21 mouse cellular contexts compared by ENCODE assay signal in the genomic region with DNA sequence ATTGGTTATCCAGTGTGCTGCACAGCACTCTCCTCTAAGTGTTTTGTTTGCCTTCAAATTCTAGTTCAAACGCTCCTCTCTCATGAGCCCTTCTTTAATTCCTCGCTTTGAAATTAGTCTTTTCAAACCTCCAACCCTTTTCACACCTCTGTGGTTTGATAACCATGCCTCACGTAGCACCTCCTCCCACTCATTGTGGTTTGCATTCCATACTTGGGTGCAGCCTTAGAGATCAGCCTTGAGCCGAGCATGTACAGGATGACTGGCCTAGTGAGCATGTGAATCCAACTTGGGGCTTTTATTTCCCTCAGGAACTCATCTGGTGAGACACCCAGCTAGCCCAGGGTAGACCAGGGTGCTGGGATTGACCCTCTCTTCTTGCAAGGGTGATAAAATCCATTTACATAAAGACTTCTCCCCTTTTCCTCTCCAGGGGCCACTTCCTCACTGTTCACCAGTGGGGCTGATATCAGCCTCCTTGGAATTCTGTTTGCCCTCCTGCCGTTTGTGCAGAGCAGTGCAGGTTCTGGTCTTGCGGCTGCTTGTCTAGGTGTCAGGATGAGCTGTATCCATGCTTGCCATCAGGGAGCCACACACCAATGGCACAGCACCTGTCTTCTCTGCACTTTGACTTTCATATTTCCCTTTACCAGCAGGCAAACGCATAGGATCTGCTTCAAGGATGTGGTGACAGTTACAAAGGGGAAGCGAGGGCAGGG. TPM values are rescaled to one million over a fixed set of nuclear protein-coding genes. Genes with fewer than 3 reads are reported as not detected.
DNase-seq lines count a peak whose midpoint lies in the region; ATAC-seq and TF ChIP-seq lines count a peak whose summit lies in the region.
"Had no signal": no experiment of that assay in that cellular context is flagged by ENCODE, and none has a peak within 500 bp of the region (broad histone marks: within the 10 kb centered on the region; RNA-seq: fewer than 3 reads in every experiment).

No protein-coding gene starts in this region.

- H3K36me3 ChIP-seq in heart, postnatal 0 days (replicated peaks; ENCODE audit: control insufficient read depth, insufficient read depth, low read length), result no peaks in the 10 kb centered on the region
- H3K36me3 ChIP-seq in stomach, embryonic 14.5 days (ENCODE audit: control insufficient read depth, insufficient read depth, low read length), result no peaks in the 10 kb centered on the region
- no peaks in the 10 kb centered on the region for H3K36me3 ChIP-seq in midbrain, postnatal 0 days (ENCODE audit: insufficient read depth, low read length)
- H3K36me3 ChIP-seq in hindbrain, embryonic 12.5 days, result no peaks in the 10 kb centered on the region
- H3K36me3 ChIP-seq: forebrain, embryonic 10.5 days had no signal

- H3K4me1 ChIP-seq in heart, postnatal 0 days (ENCODE audit: control insufficient read depth, insufficient read depth), result peaks cover 13% of the 10 kb centered on the region
- no peaks in the 10 kb centered on the region for H3K4me1 ChIP-seq in stomach, embryonic 14.5 days (ENCODE audit: control insufficient read depth, insufficient read depth, low read length)
- no peaks in the 10 kb centered on the region for H3K4me1 ChIP-seq in midbrain, postnatal 0 days (ENCODE audit: insufficient read depth, low read length)
- H3K4me1 ChIP-seq in hindbrain, embryonic 12.5 days, result 0 out of 2 replicates have a peak, but pooled peaks cover 3% of the 10 kb centered on the region

- no peak overlapping the region for H3K4me3 ChIP-seq in heart, postnatal 0 days (ENCODE audit: low read depth, low read length)
- no peak overlapping the region for H3K4me3 ChIP-seq in stomach, embryonic 14.5 days (ENCODE audit: low read depth, low read length)
- H3K4me3 ChIP-seq in midbrain, postnatal 0 days (ENCODE audit: low read depth, low read length), result no peak overlapping the region
- H3K4me3 ChIP-seq in hindbrain, embryonic 12.5 days, result no peak overlapping the region
- H3K4me3 ChIP-seq: forebrain, embryonic 10.5 days; myocyte had no signal

- in situ Hi-C loops in Patski (cut with MboI; ENCODE audit: low pct_unique_long_range_greater_than_20kb), result no loop called here

- no peaks in the 10 kb centered on the region for H3K27me3 ChIP-seq in heart, postnatal 0 days (ENCODE audit: control insufficient read depth, insufficient read depth, low read length)
- no peaks in the 10 kb centered on the region for H3K27me3 ChIP-seq in Patski
- H3K27me3 ChIP-seq in stomach, embryonic 14.5 days (ENCODE audit: control insufficient read depth, insufficient read depth, low read length), result no peaks in the 10 kb centered on the region
- no peaks in the 10 kb centered on the region for H3K27me3 ChIP-seq in midbrain, postnatal 0 days (ENCODE audit: insufficient read depth, low read length)
- no peaks in the 10 kb centered on the region for H3K27me3 ChIP-seq in hindbrain, embryonic 12.5 days

- CTCF ChIA-PET in Patski (lab: Charles Lee), result interaction anchor here (0.8 to 3.7 kb wide), 5 partner anchors 10 to 84 kb away, joined by 3 to 17 read pairs (median 3); no protein-coding TSS in a partner anchor

- peak overlapping the region; percentile 60 for H3K27ac ChIP-seq in heart, postnatal 0 days (ENCODE audit: low read depth)
- peak overlapping the region; percentile 10; the same call in 1 of the 2 replicates for H3K27ac ChIP-seq in stomach, embryonic 14.5 days (ENCODE audit: low read length)
- H3K27ac ChIP-seq in midbrain, postnatal 0 days (ENCODE audit: low read depth, low read length), result no peak overlapping the region
- no peak overlapping the region for H3K27ac ChIP-seq in hindbrain, embryonic 12.5 days
- H3K27ac ChIP-seq: forebrain, embryonic 10.5 days; kidney, postnatal 0 days had no signal

- intact Hi-C loops in heart, postnatal 25 days (cut with DNase I), result no loop called here

- TF ChIP-seq CTCF in heart, postnatal 0 days (IDR thresholded peaks at IDR 0.05; ENCODE audit: low read depth), result no peak
- TF ChIP-seq CTCF in Patski (IDR thresholded peaks at IDR 0.05), result no peak
- TF ChIP-seq CTCF in midbrain, postnatal 0 days (IDR thresholded peaks at IDR 0.05), result no peak

- no peaks in the 10 kb centered on the region for H3K9me3 ChIP-seq in heart, postnatal 0 days (replicated peaks; ENCODE audit: control insufficient read depth, low read length)
- no peaks in the 10 kb centered on the region for H3K9me3 ChIP-seq in stomach, embryonic 14.5 days (ENCODE audit: control insufficient read depth, low read depth, low read length)
- H3K9me3 ChIP-seq in midbrain, postnatal 0 days (ENCODE audit: low read length), result no peaks in the 10 kb centered on the region
- no peaks in the 10 kb centered on the region for H3K9me3 ChIP-seq in hindbrain, embryonic 12.5 days (replicated peaks)
- H3K9me3 ChIP-seq: forebrain, embryonic 10.5 days had no signal

- peak; percentile 23; the same call in 1 of the 2 replicates for ATAC-seq in heart, postnatal 0 days (ENCODE audit: insufficient read depth, low read depth)
- peak; percentile 91 for ATAC-seq in Patski
- peak; percentile 83 for ATAC-seq in stomach, embryonic 14.5 days (ENCODE audit: insufficient number of reproducible peaks, insufficient read depth, low FRiP score, low read depth)
- no peak for ATAC-seq in midbrain, postnatal 0 days (ENCODE audit: low FRiP score)
- ATAC-seq in hindbrain, embryonic 12.5 days (ENCODE audit: low FRiP score), result no peak
- ATAC-seq: hindbrain, embryonic 16.5 days had no signal

- no peak overlapping the region for H3K4me2 ChIP-seq in heart, postnatal 0 days (ENCODE audit: low read depth, low read length)
- H3K4me2 ChIP-seq in stomach, embryonic 14.5 days (replicated peaks; ENCODE audit: low read depth, low read length), result no peak overlapping the region
- H3K4me2 ChIP-seq in midbrain, postnatal 0 days (ENCODE audit: low read depth, low read length, poor library complexity, severe bottlenecking), result no peak overlapping the region
- no peak overlapping the region for H3K4me2 ChIP-seq in hindbrain, embryonic 12.5 days (replicated peaks)

- 41% methylated on average over 8 of the region's 8 CpGs for WGBS in heart, postnatal 0 days
- WGBS in stomach, embryonic 14.5 days, result 70% methylated on average over 8 of the region's 8 CpGs
- WGBS in midbrain, postnatal 0 days, result 85% methylated on average over 8 of the region's 8 CpGs
- 78% methylated on average over 8 of the region's 8 CpGs for WGBS in hindbrain, embryonic 12.5 days

- POLR2A ChIA-PET in Patski (lab: Charles Lee), result interaction anchor here (1.1 kb wide), 1 partner anchor 13 kb away, joined by 3 read pairs; no protein-coding TSS in a partner anchor

- no peak for DNase-seq in heart, postnatal 0 days (ENCODE audit: low spot score)
- no peak for DNase-seq in heart, postnatal 25 days (ENCODE audit: low spot score)
- DNase-seq in Patski (ENCODE audit: low read depth, low spot score), result no peak
- DNase-seq in induced T-regulatory cell, adult 2 months (ENCODE audit: low read depth), result peak; percentile 67
- DNase-seq in midbrain, postnatal 0 days (ENCODE audit: low spot score), result no peak
- no peak for DNase-seq in right cerebral cortex, postnatal 25 days
- DNase-seq: adrenal gland, postnatal 36 days; cerebellum, adult 11 months; embryo, embryonic 11 days; spleen, adult 18-20 months; thymus, adult 2 months had no signal

- H3K9ac ChIP-seq in heart, postnatal 0 days (replicated peaks; ENCODE audit: low read depth, low read length), result no peak overlapping the region
- no peak overlapping the region for H3K9ac ChIP-seq in stomach, embryonic 14.5 days (replicated peaks; ENCODE audit: low read depth, low read length)
- H3K9ac ChIP-seq in midbrain, postnatal 0 days (replicated peaks; ENCODE audit: low read length, poor library complexity, severe bottlenecking), result no peak overlapping the region
- no peak overlapping the region for H3K9ac ChIP-seq in hindbrain, embryonic 12.5 days

- TF ChIP-seq EP300 in heart, postnatal 0 days (IDR thresholded peaks at IDR 0.05; ENCODE audit: low read depth), result no peak

RNA-seq across cellular contexts. Expression of a gene that starts 6.7 kb away (rescaled TPM):
- total RNA-seq in heart, postnatal 0 days (2014; rRNA removed; ENCODE audit: low replicate concordance), result not detected in 2 replicates
- polyA plus RNA-seq in heart, postnatal 0 days (2015; fragmentation: Nextera tagmentation; extraction: Ambion mirVana), result 0.53 and 0.70 TPM in 2 replicates
- total RNA-seq in heart, postnatal 25 days (2021), result under 1 TPM; 0.83 to 0.92 TPM
- polyA plus RNA-seq in Patski (2021), result not detected
- polyA plus RNA-seq in stomach, embryonic 14.5 days (2014; fragmentation: Nextera tagmentation; extraction: Ambion mirVana), result 1.6 TPM in 2 replicates
- total RNA-seq in midbrain, postnatal 0 days (2014; rRNA removed), result 2.2 and 2.6 TPM in 2 replicates
- 1.8 and 1.9 TPM in 2 replicates for polyA plus RNA-seq in midbrain, postnatal 0 days (2015; fragmentation: Nextera tagmentation; extraction: Ambion mirVana)
- polyA plus RNA-seq in hindbrain, embryonic 12.5 days (2016; fragmentation: Nextera tagmentation; extraction: Ambion mirVana), result 1.2 and 1.4 TPM in 2 replicates
- total RNA-seq: MEL had no signal
- polyA plus RNA-seq: myocyte had no signal

RNA-seq across cellular contexts. Expression of a gene that starts 9.1 kb away (rescaled TPM):
- not detected in 2 replicates for total RNA-seq in heart, postnatal 0 days (2014; rRNA removed; ENCODE audit: low replicate concordance)
- polyA plus RNA-seq in heart, postnatal 0 days (2015; fragmentation: Nextera tagmentation; extraction: Ambion mirVana), result not detected in 2 replicates
- not detected for total RNA-seq in heart, postnatal 25 days (2021)
- polyA plus RNA-seq in Patski (2021), result not detected
- 5.7 and 9.5 TPM in 2 replicates for polyA plus RNA-seq in stomach, embryonic 14.5 days (2014; fragmentation: Nextera tagmentation; extraction: Ambion mirVana)
- 1.5 TPM in 1 of 2 replicates, not detected in the other for total RNA-seq in midbrain, postnatal 0 days (2014; rRNA removed)
- polyA plus RNA-seq in midbrain, postnatal 0 days (2015; fragmentation: Nextera tagmentation; extraction: Ambion mirVana), result 0.16 TPM in 1 of 2 replicates, not detected in the other
- 0.43 TPM in 1 of 2 replicates, not detected in the other for polyA plus RNA-seq in hindbrain, embryonic 12.5 days (2016; fragmentation: Nextera tagmentation; extraction: Ambion mirVana)
- total RNA-seq: adrenal gland, postnatal 36 days; gastrocnemius, adult 18-20 months; layer of hippocampus, postnatal 25 days; MEL had no signal
- polyA plus RNA-seq: liver, embryonic 16.5 days; myocyte had no signal

RNA-seq across cellular contexts. Expression of a gene that starts 50.5 kb away (rescaled TPM):
- 0.81 and 3.7 TPM in 2 replicates for total RNA-seq in heart, postnatal 0 days (2014; rRNA removed; ENCODE audit: low replicate concordance)
- 1.6 and 1.8 TPM in 2 replicates for polyA plus RNA-seq in heart, postnatal 0 days (2015; fragmentation: Nextera tagmentation; extraction: Ambion mirVana)
- 1 to 10 TPM; 3.6 to 4.2 TPM for total RNA-seq in heart, postnatal 25 days (2021)
- 0.33 TPM for polyA plus RNA-seq in Patski (2021)
- 2.7 and 3.2 TPM in 2 replicates for polyA plus RNA-seq in stomach, embryonic 14.5 days (2014; fragmentation: Nextera tagmentation; extraction: Ambion mirVana)
- total RNA-seq in midbrain, postnatal 0 days (2014; rRNA removed), result 2.8 and 3.2 TPM in 2 replicates
- polyA plus RNA-seq in midbrain, postnatal 0 days (2015; fragmentation: Nextera tagmentation; extraction: Ambion mirVana), result 4.3 and 4.6 TPM in 2 replicates
- 1.5 and 2.3 TPM in 2 replicates for polyA plus RNA-seq in hindbrain, embryonic 12.5 days (2016; fragmentation: Nextera tagmentation; extraction: Ambion mirVana)

RNA-seq across cellular contexts. Expression of a gene that starts 58.7 kb away (rescaled TPM):
- total RNA-seq in heart, postnatal 0 days (2014; rRNA removed; ENCODE audit: low replicate concordance), result 1.4 TPM in 1 of 2 replicates, not detected in the other
- polyA plus RNA-seq in heart, postnatal 0 days (2015; fragmentation: Nextera tagmentation; extraction: Ambion mirVana), result 0.89 and 0.98 TPM in 2 replicates
- total RNA-seq in heart, postnatal 25 days (2021), result 1 to 10 TPM; 2.1 to 3.1 TPM
- polyA plus RNA-seq in Patski (2021), result not detected
- polyA plus RNA-seq in stomach, embryonic 14.5 days (2014; fragmentation: Nextera tagmentation; extraction: Ambion mirVana), result 2.5 and 4.4 TPM in 2 replicates
- 13.9 and 15.6 TPM in 2 replicates for total RNA-seq in midbrain, postnatal 0 days (2014; rRNA removed)
- 9.9 and 11.1 TPM in 2 replicates for polyA plus RNA-seq in midbrain, postnatal 0 days (2015; fragmentation: Nextera tagmentation; extraction: Ambion mirVana)
- 4.3 and 5.4 TPM in 2 replicates for polyA plus RNA-seq in hindbrain, embryonic 12.5 days (2016; fragmentation: Nextera tagmentation; extraction: Ambion mirVana)
- total RNA-seq: MEL had no signal
- polyA plus RNA-seq: myocyte had no signal

Comparison
In these comparisons a context has a peak if more than half of its experiments do, and no peak if none do; other contexts are left out.
1. ATAC-seq: peak in heart, postnatal 0 days (single experiment), Patski (single experiment) and stomach, embryonic 14.5 days (single experiment); none in midbrain, postnatal 0 days (single experiment) and hindbrain, embryonic 12.5 days (single experiment).
2. H3K27ac ChIP-seq: peak in heart, postnatal 0 days (single experiment) and stomach, embryonic 14.5 days (single experiment); none in midbrain, postnatal 0 days (single experiment) and hindbrain, embryonic 12.5 days (single experiment).